33 mouse cellular contexts compared by ENCODE assay signal in genomic region chr2:118802542-118803118, GRCm38 (mm10). TPM values are rescaled to one million over a fixed set of nuclear protein-coding genes. Genes with fewer than 3 reads are reported as not detected.
DNase-seq lines count a peak whose midpoint lies in the region; ATAC-seq and TF ChIP-seq lines count a peak whose summit lies in the region.
"Had no signal": no experiment of that assay in that cellular context is flagged by ENCODE, and none has a peak within 500 bp of the region (broad histone marks: within the 10 kb centered on the region; RNA-seq: fewer than 3 reads in every experiment).

No protein-coding gene starts in this region.

- no peaks in the 10 kb centered on the region for H3K4me1 ChIP-seq in stomach, embryonic 15.5 days
- no peaks in the 10 kb centered on the region for H3K4me1 ChIP-seq in stomach, postnatal 0 days (replicated peaks; ENCODE audit: control insufficient read depth, insufficient read depth)
- peaks cover 49 to 63% of the 10 kb centered on the region in 2 experiments for H3K4me1 ChIP-seq in liver, embryonic 14.5 days (replicated peaks; ENCODE audit: control insufficient read depth in 2 of 2, insufficient read depth in 2 of 2, low read length in 1 of 2)
- H3K4me1 ChIP-seq in midbrain, postnatal 0 days (ENCODE audit: insufficient read depth, low read length): no peaks in the 10 kb centered on the region
- H3K4me1 ChIP-seq: hindbrain, embryonic 12.5 days; limb, embryonic 13.5 days had no signal

- H3K27me3 ChIP-seq in stomach, embryonic 15.5 days (replicated peaks): no peaks in the 10 kb centered on the region
- no peaks in the 10 kb centered on the region for H3K27me3 ChIP-seq in stomach, postnatal 0 days (ENCODE audit: control insufficient read depth, insufficient read depth, low read length)
- no peaks in the 10 kb centered on the region for H3K27me3 ChIP-seq in liver, embryonic 14.5 days (ENCODE audit: control insufficient read depth, insufficient read depth, low read length)
- no peaks in the 10 kb centered on the region for H3K27me3 ChIP-seq in midbrain, postnatal 0 days (ENCODE audit: insufficient read depth, low read length)
- H3K27me3 ChIP-seq: hindbrain, embryonic 12.5 days had no signal

- no peak overlapping the region for H3K4me2 ChIP-seq in stomach, embryonic 15.5 days
- H3K4me2 ChIP-seq in stomach, postnatal 0 days (replicated peaks; ENCODE audit: low read depth): no peak overlapping the region
- peak overlapping the region; percentile 68 for H3K4me2 ChIP-seq in liver, embryonic 14.5 days (ENCODE audit: low read depth)
- H3K4me2 ChIP-seq in midbrain, postnatal 0 days (ENCODE audit: low read depth, low read length, poor library complexity, severe bottlenecking): no peak overlapping the region
- H3K4me2 ChIP-seq: hindbrain, embryonic 12.5 days; limb, embryonic 13.5 days; lung, embryonic 14.5 days had no signal

- no peak for TF ChIP-seq CTCF in stomach, postnatal 0 days (IDR thresholded peaks at IDR 0.05; ENCODE audit: low read depth)
- no peak for TF ChIP-seq CTCF in liver, embryonic 14.5 days (IDR thresholded peaks at IDR 0.05; ENCODE audit: low read depth)
- TF ChIP-seq CTCF in midbrain, postnatal 0 days (IDR thresholded peaks at IDR 0.05): no peak

- WGBS in stomach, embryonic 15.5 days: 66% methylated on average over 4 of the region's 4 CpGs
- whole genome bisulfite sequencing in stomach, postnatal 0 days: 66% methylated on average over 4 of the region's 4 CpGs
- 26% methylated on average over 4 of the region's 4 CpGs for WGBS in liver, embryonic 14.5 days (ENCODE audit: insufficient replicate concordance)
- 80% methylated on average over 4 of the region's 4 CpGs for WGBS in midbrain, postnatal 0 days

- no peak overlapping the region for H3K4me3 ChIP-seq in stomach, embryonic 15.5 days (replicated peaks)
- H3K4me3 ChIP-seq in stomach, postnatal 0 days (ENCODE audit: low read depth, low read length): no peak overlapping the region
- peak overlapping the region; percentile 52 to 53 for H3K4me3 ChIP-seq in liver, embryonic 14.5 days (ENCODE audit: insufficient read depth in 1 of 2, low read depth in 2 of 2, low read length in 2 of 2)
- no peak overlapping the region for H3K4me3 ChIP-seq in midbrain, postnatal 0 days (ENCODE audit: low read depth, low read length)
- H3K4me3 ChIP-seq: gastrocnemius, adult 2 months; hindbrain, embryonic 12.5 days; limb, embryonic 13.5 days had no signal

- no peaks in the 10 kb centered on the region for H3K36me3 ChIP-seq in stomach, embryonic 15.5 days
- no peaks in the 10 kb centered on the region for H3K36me3 ChIP-seq in stomach, postnatal 0 days (ENCODE audit: control insufficient read depth, insufficient read depth, low read length)
- no peaks in the 10 kb centered on the region for H3K36me3 ChIP-seq in liver, embryonic 14.5 days (replicated peaks; ENCODE audit: control insufficient read depth, insufficient read depth, low read depth)
- H3K36me3 ChIP-seq in midbrain, postnatal 0 days (ENCODE audit: insufficient read depth, low read length): no peaks in the 10 kb centered on the region
- H3K36me3 ChIP-seq: hindbrain, embryonic 12.5 days; limb, embryonic 13.5 days had no signal

- H3K9me3 ChIP-seq in stomach, embryonic 15.5 days: no peaks in the 10 kb centered on the region
- H3K9me3 ChIP-seq in stomach, postnatal 0 days (ENCODE audit: control insufficient read depth, low read length): no peaks in the 10 kb centered on the region
- no peaks in the 10 kb centered on the region for H3K9me3 ChIP-seq in liver, embryonic 14.5 days (ENCODE audit: control insufficient read depth, low read length)
- H3K9me3 ChIP-seq in midbrain, postnatal 0 days (ENCODE audit: low read length): no peaks in the 10 kb centered on the region
- H3K9me3 ChIP-seq: hindbrain, embryonic 12.5 days; limb, embryonic 13.5 days had no signal

- no peak for TF ChIP-seq EP300 in stomach, postnatal 0 days (optimal IDR thresholded peaks at IDR 0.05)
- peak; percentile 88 for TF ChIP-seq EP300 in liver, embryonic 14.5 days (IDR thresholded peaks at IDR 0.05; ENCODE audit: low read depth)

- DNase-seq in stomach, postnatal 0 days (ENCODE audit: low spot score): no peak
- peak; percentile 51 to 81 (median 65) for DNase-seq in liver, embryonic 14.5 days (ENCODE audit: low read depth in 3 of 3, low spot score in 3 of 3)
- DNase-seq in kidney, postnatal 25 days: no peak
- DNase-seq in midbrain, postnatal 0 days (ENCODE audit: low spot score): no peak
- no peak for DNase-seq in left cerebral cortex, adult 8-10 months (ENCODE audit: low spot score in 2 of 2)
- DNase-seq: adrenal gland, postnatal 36 days; cerebellum, adult 8-10 months; cerebellum, postnatal 36 days; gastrocnemius, adult 2 months; heart, postnatal 14 days; kidney, adult 9 months; kidney, postnatal 10 days; lung, embryonic 14.5 days; lung, postnatal 14 days; midbrain, embryonic 14.5 days had no signal

- H3K9ac ChIP-seq in stomach, embryonic 15.5 days: no peak overlapping the region
- no peak overlapping the region for H3K9ac ChIP-seq in stomach, postnatal 0 days (ENCODE audit: low read length)
- peak overlapping the region; percentile 74 for H3K9ac ChIP-seq in liver, embryonic 14.5 days (replicated peaks)
- no peak overlapping the region for H3K9ac ChIP-seq in midbrain, postnatal 0 days (replicated peaks; ENCODE audit: low read length, poor library complexity, severe bottlenecking)
- H3K9ac ChIP-seq: hindbrain, embryonic 12.5 days; limb, embryonic 13.5 days; lung, embryonic 14.5 days had no signal

- no peak overlapping the region for H3K27ac ChIP-seq in stomach, embryonic 15.5 days
- H3K27ac ChIP-seq in stomach, postnatal 0 days (replicated peaks): no peak overlapping the region
- peak overlapping the region; percentile 94 for H3K27ac ChIP-seq in liver, embryonic 14.5 days
- no peak overlapping the region for H3K27ac ChIP-seq in midbrain, postnatal 0 days (ENCODE audit: low read depth, low read length)
- H3K27ac ChIP-seq: gastrocnemius, adult 2 months; hindbrain, embryonic 12.5 days; hindbrain, postnatal 0 days; limb, embryonic 13.5 days had no signal

- peak; percentile 80; the same call in 1 of the 2 replicates for ATAC-seq in stomach, embryonic 15.5 days (ENCODE audit: insufficient read depth, low FRiP score, low read depth)
- no peak for ATAC-seq in stomach, postnatal 0 days (ENCODE audit: low FRiP score, low TSS enrichment)
- peak; percentile 65 for ATAC-seq in erythroid progenitor cell, adult 5-6 weeks (replicated peaks; ENCODE audit: low FRiP score, poor library complexity, severe bottlenecking)
- ATAC-seq in liver, embryonic 14.5 days (ENCODE audit: insufficient read depth): peak; percentile 89
- ATAC-seq in midbrain, postnatal 0 days (ENCODE audit: low FRiP score): no peak
- ATAC-seq: forebrain, embryonic 16.5 days; hindbrain, postnatal 0 days; intestine, postnatal 0 days had no signal

RNA-seq across cellular contexts. Expression of gene Knstrn, which starts 11.2 kb away (rescaled TPM):
- 88.1 and 91.5 TPM in 2 replicates for polyA plus RNA-seq in stomach, embryonic 15.5 days (2015; fragmentation: Nextera tagmentation; extraction: Ambion mirVana)
- 26.6 and 29.0 TPM in 2 replicates for polyA plus RNA-seq in stomach, postnatal 0 days (2015; fragmentation: Nextera tagmentation; extraction: Ambion mirVana)
- total RNA-seq in erythroid progenitor cell, adult 5-6 weeks (2015; ENCODE audit: low replicate concordance): 48.2 and 74.6 TPM in 2 replicates
- 156 and 210 TPM in 2 replicates for total RNA-seq in erythroid progenitor cell, adult 5-6 weeks (2017; ENCODE audit: low replicate concordance)
- polyA plus RNA-seq in liver, embryonic 14.5 days (2012; rRNA removed): 22.9 and 50.8 TPM in 2 replicates
- polyA plus RNA-seq in liver, embryonic 14.5 days (2014; fragmentation: Nextera tagmentation; extraction: Ambion mirVana): 84.7 and 88.1 TPM in 2 replicates
- 3.1 and 4.5 TPM in 2 replicates for total RNA-seq in midbrain, postnatal 0 days (2014; rRNA removed)
- 5.6 and 6.6 TPM in 2 replicates for polyA plus RNA-seq in midbrain, postnatal 0 days (2015; fragmentation: Nextera tagmentation; extraction: Ambion mirVana)
- total RNA-seq in left cerebral cortex, adult 8-10 months (2022): 1 to 10 TPM in 3 of 4 experiments, under 1 TPM in 1; 0.97 to 1.9 (median 1.5) TPM

RNA-seq across cellular contexts. Expression of gene Disp2, which starts 23.1 kb away (rescaled TPM):
- polyA plus RNA-seq in stomach, embryonic 15.5 days (2015; fragmentation: Nextera tagmentation; extraction: Ambion mirVana): 2.8 and 3.3 TPM in 2 replicates
- polyA plus RNA-seq in stomach, postnatal 0 days (2015; fragmentation: Nextera tagmentation; extraction: Ambion mirVana): 1.0 and 1.1 TPM in 2 replicates
- not detected in 2 replicates for total RNA-seq in erythroid progenitor cell, adult 5-6 weeks (2015; ENCODE audit: low replicate concordance)
- 0.26 TPM in 1 of 2 replicates, not detected in the other for total RNA-seq in erythroid progenitor cell, adult 5-6 weeks (2017; ENCODE audit: low replicate concordance)
- polyA plus RNA-seq in liver, embryonic 14.5 days (2012; rRNA removed): 0.21 and 0.40 TPM in 2 replicates
- polyA plus RNA-seq in liver, embryonic 14.5 days (2014; fragmentation: Nextera tagmentation; extraction: Ambion mirVana): 0.25 and 0.27 TPM in 2 replicates
- total RNA-seq in midbrain, postnatal 0 days (2014; rRNA removed): 180 and 201 TPM in 2 replicates
- polyA plus RNA-seq in midbrain, postnatal 0 days (2015; fragmentation: Nextera tagmentation; extraction: Ambion mirVana): 68.7 and 72.6 TPM in 2 replicates
- 100 to 1,000 TPM; 179 to 192 (median 185) TPM for total RNA-seq in left cerebral cortex, adult 8-10 months (2022)
- total RNA-seq: gastrocnemius, adult 2 months; neutrophil, adult 5-6 weeks had no signal

RNA-seq across cellular contexts. Expression of gene Phgr1, which starts 30.1 kb away (rescaled TPM):
- polyA plus RNA-seq in stomach, embryonic 15.5 days (2015; fragmentation: Nextera tagmentation; extraction: Ambion mirVana): 28.1 and 31.4 TPM in 2 replicates
- 165 and 184 TPM in 2 replicates for polyA plus RNA-seq in stomach, postnatal 0 days (2015; fragmentation: Nextera tagmentation; extraction: Ambion mirVana)
- not detected in 2 replicates for total RNA-seq in erythroid progenitor cell, adult 5-6 weeks (2015; ENCODE audit: low replicate concordance)
- total RNA-seq in erythroid progenitor cell, adult 5-6 weeks (2017; ENCODE audit: low replicate concordance): not detected in 2 replicates
- polyA plus RNA-seq in liver, embryonic 14.5 days (2012; rRNA removed): not detected in 2 replicates
- not detected in 2 replicates for polyA plus RNA-seq in liver, embryonic 14.5 days (2014; fragmentation: Nextera tagmentation; extraction: Ambion mirVana)
- not detected in 2 replicates for total RNA-seq in midbrain, postnatal 0 days (2014; rRNA removed)
- polyA plus RNA-seq in midbrain, postnatal 0 days (2015; fragmentation: Nextera tagmentation; extraction: Ambion mirVana): not detected in 2 replicates
- total RNA-seq in left cerebral cortex, adult 8-10 months (2022): not detected
- total RNA-seq: adrenal gland, adult 18-20 months; adrenal gland, postnatal 36 days; gastrocnemius, adult 2 months; gastrocnemius, postnatal 4 days; heart, postnatal 14 days; hindbrain, postnatal 0 days; layer of hippocampus, postnatal 10 days; left cerebral cortex, adult 18-20 months; left cerebral cortex, postnatal 36 days; neutrophil, adult 5-6 weeks had no signal
- polyA plus RNA-seq: brain, embryonic 14.5 days; embryonic facial prominence, embryonic 11.5 days; forebrain, embryonic 11.5 days; forebrain, embryonic 16.5 days; heart, embryonic 14.5 days; hindbrain, embryonic 12.5 days; hindbrain, postnatal 0 days; limb, embryonic 13.5 days; lung, embryonic 14.5 days; midbrain, embryonic 14.5 days; neural tube, embryonic 11.5 days had no signal

RNA-seq across cellular contexts. Expression of gene Ccdc9b, which starts 40.2 kb away (rescaled TPM):
- 1.4 and 1.5 TPM in 2 replicates for polyA plus RNA-seq in stomach, embryonic 15.5 days (2015; fragmentation: Nextera tagmentation; extraction: Ambion mirVana)
- 2.9 TPM in 2 replicates for polyA plus RNA-seq in stomach, postnatal 0 days (2015; fragmentation: Nextera tagmentation; extraction: Ambion mirVana)
- total RNA-seq in erythroid progenitor cell, adult 5-6 weeks (2015; ENCODE audit: low replicate concordance): 2.1 TPM in 1 of 2 replicates, not detected in the other
- total RNA-seq in erythroid progenitor cell, adult 5-6 weeks (2017; ENCODE audit: low replicate concordance): 0.30 and 0.51 TPM in 2 replicates
- 0.28 and 0.39 TPM in 2 replicates for polyA plus RNA-seq in liver, embryonic 14.5 days (2012; rRNA removed)
- polyA plus RNA-seq in liver, embryonic 14.5 days (2014; fragmentation: Nextera tagmentation; extraction: Ambion mirVana): 0.04 and 0.16 TPM in 2 replicates
- 1.5 and 3.4 TPM in 2 replicates for total RNA-seq in midbrain, postnatal 0 days (2014; rRNA removed)
- 0.74 and 0.79 TPM in 2 replicates for polyA plus RNA-seq in midbrain, postnatal 0 days (2015; fragmentation: Nextera tagmentation; extraction: Ambion mirVana)
- 1 to 10 TPM; 4.2 to 6.3 (median 5.7) TPM for total RNA-seq in left cerebral cortex, adult 8-10 months (2022)
- total RNA-seq: neutrophil, adult 5-6 weeks had no signal

RNA-seq across cellular contexts. Expression of gene Inafm2, which starts 57.1 kb away (rescaled TPM):
- 22.6 and 23.1 TPM in 2 replicates for polyA plus RNA-seq in stomach, embryonic 15.5 days (2015; fragmentation: Nextera tagmentation; extraction: Ambion mirVana)
- 33.8 and 36.7 TPM in 2 replicates for polyA plus RNA-seq in stomach, postnatal 0 days (2015; fragmentation: Nextera tagmentation; extraction: Ambion mirVana)
- total RNA-seq in erythroid progenitor cell, adult 5-6 weeks (2015; ENCODE audit: low replicate concordance): 5.0 and 8.4 TPM in 2 replicates
- total RNA-seq in erythroid progenitor cell, adult 5-6 weeks (2017; ENCODE audit: low replicate concordance): 1.3 and 3.6 TPM in 2 replicates
- polyA plus RNA-seq in liver, embryonic 14.5 days (2012; rRNA removed): 4.1 and 5.0 TPM in 2 replicates
- polyA plus RNA-seq in liver, embryonic 14.5 days (2014; fragmentation: Nextera tagmentation; extraction: Ambion mirVana): 18.3 and 22.8 TPM in 2 replicates
- 13.5 and 17.4 TPM in 2 replicates for total RNA-seq in midbrain, postnatal 0 days (2014; rRNA removed)
- polyA plus RNA-seq in midbrain, postnatal 0 days (2015; fragmentation: Nextera tagmentation; extraction: Ambion mirVana): 12.6 and 13.3 TPM in 2 replicates
- total RNA-seq in left cerebral cortex, adult 8-10 months (2022): 10 to 100 TPM; 45.3 to 49.6 (median 47.4) TPM

Comparison
In these comparisons a context has a peak if more than half of its experiments do, and no peak if none do; other contexts are left out.
1. ATAC-seq: peak in stomach, embryonic 15.5 days (single experiment), erythroid progenitor cell, adult 5-6 weeks (single experiment) and liver, embryonic 14.5 days (single experiment); none in stomach, postnatal 0 days (single experiment) and midbrain, postnatal 0 days (single experiment).
2. H3K4me3 ChIP-seq: peak in liver, embryonic 14.5 days (2 of 2); none in stomach, embryonic 15.5 days (single experiment), stomach, postnatal 0 days (single experiment) and midbrain, postnatal 0 days (single experiment).
3. DNase-seq: peak in liver, embryonic 14.5 days (3 of 3); none in stomach, postnatal 0 days (single experiment), kidney, postnatal 25 days (0 of 2), midbrain, postnatal 0 days (single experiment) and left cerebral cortex, adult 8-10 months (0 of 2).
4. RNA of gene Disp2, which starts 23.1 kb away (polyA plus RNA-seq): 68.7 to 72.6 TPM in midbrain, postnatal 0 days; 2.8 to 3.3 TPM in stomach, embryonic 15.5 days, 1.0 to 1.1 TPM in stomach, postnatal 0 days and 0.21 to 0.40 TPM in liver, embryonic 14.5 days; every median in the first group is over 10 times any median in the second.
5. RNA of gene Phgr1, which starts 30.1 kb away (polyA plus RNA-seq): 165 to 184 TPM in stomach, postnatal 0 days and 28.1 to 31.4 TPM in stomach, embryonic 15.5 days; not detected in liver, embryonic 14.5 days and not detected in midbrain, postnatal 0 days; every median in the first group is over 10 times any median in the second.